Mouse (Mus musculus) liver, adult 10 weeks (tissue): ENCODE data around the gene Olfr93. TPM values are rescaled to one million over a fixed set of nuclear protein-coding genes. Genes with fewer than 3 reads are reported as not detected.

Source experiments
- polyA plus RNA-seq: library from polyadenylated mRNA; stranded (reverse); fragments of 350-450 nt; fragmentation: Illumina TruSeq; extraction: RNeasy Lipid Tissue Mini Kit (QIAGEN cat#74804); gene quantifications from one replicate; pipeline ENCODE4 v1.2.3, GENCODE M21; 2014; ENCODE audit warnings: low read depth, low replicate concordance

Gene Olfr93
- polyA plus RNA-seq = not detected

GRCm38 (mm10) chr17:37161394-37161793 is at the start of gene Olfr93:
Gene Olfr93, minus strand, starts transcription at chr17:37161494.

GRCm38 (mm10) chr17:37200894-37201293 is 39.6 kb upstream of the Olfr93 start, which contains the start of gene Olfr94:
Gene Olfr94, minus strand, starts transcription at chr17:37200994.

GRCm38 (mm10) chr17:37193656-37194055 is 32.4 kb upstream of the Olfr93 start, which contains the start of gene Ubd:
Gene Ubd, plus strand, starts transcription at chr17:37193892.

GRCm38 (mm10) chr17:37119988-37120387 is 41.3 kb downstream of the Olfr93 start, which contains the start of gene Olfr92:
Gene Olfr92, minus strand, starts transcription at chr17:37120088.

GRCm38 (mm10) chr17:37098178-37098577 is 63.1 kb downstream of the Olfr93 start, which contains the start of gene Olfr91:
Gene Olfr91, minus strand, starts transcription at chr17:37098278.

Other genes with a start within 250 kb of the Olfr93 start
- 3.8 TPM for gene Rnf39, start 218.6 kb downstream of the Olfr93 start, polyA plus RNA-seq
- gene Ppp1r11, start 209.8 kb downstream of the Olfr93 start, polyA plus RNA-seq = 6.2 TPM
- 10.4 TPM for gene Znrd1, start 202.9 kb downstream of the Olfr93 start, polyA plus RNA-seq
- 30.8 TPM for gene Znrd1as, start 202.9 kb downstream of the Olfr93 start, polyA plus RNA-seq
- not detected for gene 2410137M14Rik, start 180.3 kb downstream of the Olfr93 start, polyA plus RNA-seq
- gene H2-M5, start 172.0 kb downstream of the Olfr93 start, polyA plus RNA-seq = not detected
- 1.9 TPM for gene Zfp57, start 160.3 kb downstream of the Olfr93 start, polyA plus RNA-seq
- gene Mog, start 138.1 kb downstream of the Olfr93 start, polyA plus RNA-seq = not detected
- 2.8 TPM for gene Gabbr1, start 115.5 kb downstream of the Olfr93 start, polyA plus RNA-seq
- gene Olfr90, start 73.0 kb downstream of the Olfr93 start, polyA plus RNA-seq = not detected
- gene Olfr91, start 63.2 kb downstream of the Olfr93 start, polyA plus RNA-seq = not detected
- gene Olfr92, start 41.4 kb downstream of the Olfr93 start, polyA plus RNA-seq = not detected
- 0.61 TPM for gene Ubd, start 32.4 kb upstream of the Olfr93 start, polyA plus RNA-seq
- gene Olfr94, start 39.5 kb upstream of the Olfr93 start, polyA plus RNA-seq = not detected
- not detected for gene Olfr95, start 51.6 kb upstream of the Olfr93 start, polyA plus RNA-seq
- gene Olfr96, start 58.7 kb upstream of the Olfr93 start, polyA plus RNA-seq = not detected
- gene Olfr97, start 75.8 kb upstream of the Olfr93 start, polyA plus RNA-seq = not detected
- gene Olfr98, start 102.3 kb upstream of the Olfr93 start, polyA plus RNA-seq = not detected
- 1.0 TPM for gene H2-M3, start 108.7 kb upstream of the Olfr93 start, polyA plus RNA-seq
- not detected for gene Olfr99, start 122.0 kb upstream of the Olfr93 start, polyA plus RNA-seq
- gene Olfr101, start 142.8 kb upstream of the Olfr93 start, polyA plus RNA-seq = not detected
- not detected for gene Olfr102, start 155.6 kb upstream of the Olfr93 start, polyA plus RNA-seq
- gene Olfr103, start 178.2 kb upstream of the Olfr93 start, polyA plus RNA-seq = not detected
- gene Olfr104-ps, start 198.1 kb upstream of the Olfr93 start, polyA plus RNA-seq = not detected
- gene Olfr105-ps, start 217.5 kb upstream of the Olfr93 start, polyA plus RNA-seq = not detected
- not detected for gene Olfr106-ps, start 228.9 kb upstream of the Olfr93 start, polyA plus RNA-seq
- not detected for gene Olfr107, start 237.7 kb upstream of the Olfr93 start, polyA plus RNA-seq